In genomic region chr7:34910096-34911066, GRCm38 (mm10) we compare ENCODE assay signal across 9 mouse cellular contexts. TPM values are rescaled to one million over a fixed set of nuclear protein-coding genes. Genes with fewer than 3 reads are reported as not detected.
DNase-seq lines count a peak whose midpoint lies in the region; ATAC-seq lines count a peak whose summit lies in the region.
"Had no signal": no experiment of that assay in that cellular context is flagged by ENCODE, and none has a peak within 500 bp of the region (broad histone marks: within the 10 kb centered on the region; RNA-seq: fewer than 3 reads in every experiment).

No protein-coding gene starts in this region.

- H3K27ac ChIP-seq in hindbrain, embryonic 15.5 days (replicated peaks) = no peak overlapping the region
- H3K27ac ChIP-seq in midbrain, embryonic 12.5 days (replicated peaks) = no peak overlapping the region
- no peak overlapping the region for H3K27ac ChIP-seq in heart, embryonic 12.5 days (ENCODE audit: poor library complexity, severe bottlenecking)

- H3K4me3 ChIP-seq in hindbrain, embryonic 15.5 days = no peak overlapping the region
- no peak overlapping the region for H3K4me3 ChIP-seq in midbrain, embryonic 12.5 days
- H3K4me3 ChIP-seq in heart, embryonic 12.5 days = no peak overlapping the region
- H3K4me3 ChIP-seq: myocyte had no signal

- DNase-seq in adrenal gland, postnatal 14 days = peak; percentile 39
- DNase-seq in adrenal gland, postnatal 25 days = no peak
- DNase-seq in 3134 (ENCODE audit: extremely low read depth, insufficient read length, low spot score) = peak; percentile 11
- DNase-seq in thymus, postnatal 4 days = peak; percentile 73
- no peak for DNase-seq in heart, adult 11 months

- 0 out of 2 replicates have a peak, but pooled peaks have one; percentile 23 for ATAC-seq in hindbrain, embryonic 15.5 days (ENCODE audit: low FRiP score, low read depth)
- ATAC-seq in midbrain, embryonic 12.5 days (ENCODE audit: low FRiP score, low read depth) = peak; percentile 24; the same call in 1 of the 2 replicates
- ATAC-seq in heart, embryonic 12.5 days (ENCODE audit: insufficient number of reproducible peaks, low FRiP score) = no peak

- 0 out of 2 replicates have a peak overlapping the region, but pooled peaks have one; percentile 6 for H3K4me2 ChIP-seq in hindbrain, embryonic 15.5 days
- H3K4me2 ChIP-seq in midbrain, embryonic 12.5 days (replicated peaks) = 0 out of 2 replicates have a peak overlapping the region, but pooled peaks have one; percentile 13
- no peak overlapping the region for H3K4me2 ChIP-seq in heart, embryonic 12.5 days

- no peaks in the 10 kb centered on the region for H3K27me3 ChIP-seq in hindbrain, embryonic 15.5 days
- H3K27me3 ChIP-seq in midbrain, embryonic 12.5 days = 0 out of 2 replicates have a peak, but pooled peaks cover 3% of the 10 kb centered on the region
- H3K27me3 ChIP-seq in heart, embryonic 12.5 days (replicated peaks) = peaks cover 5% of the 10 kb centered on the region; the same call in 1 of the 2 replicates

- peaks cover 16% of the 10 kb centered on the region for H3K4me1 ChIP-seq in hindbrain, embryonic 15.5 days (replicated peaks)
- H3K4me1 ChIP-seq in midbrain, embryonic 12.5 days = peaks cover 21% of the 10 kb centered on the region
- peaks cover 12% of the 10 kb centered on the region for H3K4me1 ChIP-seq in heart, embryonic 12.5 days (replicated peaks)

- H3K9me3 ChIP-seq in hindbrain, embryonic 15.5 days = no peaks in the 10 kb centered on the region
- H3K9me3 ChIP-seq in midbrain, embryonic 12.5 days = 0 out of 2 replicates have a peak, but pooled peaks cover 4% of the 10 kb centered on the region
- H3K9me3 ChIP-seq in heart, embryonic 12.5 days (replicated peaks) = no peaks in the 10 kb centered on the region

- WGBS in hindbrain, embryonic 15.5 days = 31% methylated on average over 24 of the region's 24 CpGs
- 35% methylated on average over 24 of the region's 24 CpGs for WGBS in midbrain, embryonic 12.5 days
- WGBS in heart, embryonic 12.5 days = 33% methylated on average over 24 of the region's 24 CpGs

- no peak overlapping the region for H3K9ac ChIP-seq in hindbrain, embryonic 15.5 days
- no peak overlapping the region for H3K9ac ChIP-seq in midbrain, embryonic 12.5 days (replicated peaks)
- no peak overlapping the region for H3K9ac ChIP-seq in heart, embryonic 12.5 days

- H3K36me3 ChIP-seq in hindbrain, embryonic 15.5 days = no peaks in the 10 kb centered on the region
- H3K36me3 ChIP-seq in midbrain, embryonic 12.5 days = no peaks in the 10 kb centered on the region
- no peaks in the 10 kb centered on the region for H3K36me3 ChIP-seq in heart, embryonic 12.5 days

RNA-seq across cellular contexts. Expression of gene Pepd, which starts 1.8 kb away (rescaled TPM):
- total RNA-seq in adrenal gland, postnatal 14 days (2021) = 52.8 and 53.9 TPM in 2 replicates
- 68.8 and 77.6 TPM in 2 replicates for total RNA-seq in adrenal gland, postnatal 25 days (2021)
- 61.3 and 62.6 TPM in 2 replicates for polyA plus RNA-seq in hindbrain, embryonic 15.5 days (2015; fragmentation: Nextera tagmentation; extraction: Ambion mirVana)
- polyA plus RNA-seq in midbrain, embryonic 12.5 days (2016; fragmentation: Nextera tagmentation; extraction: Ambion mirVana) = 57.0 and 59.1 TPM in 2 replicates
- 45.1 and 46.9 TPM in 2 replicates for polyA plus RNA-seq in heart, embryonic 12.5 days (2016; fragmentation: Nextera tagmentation; extraction: Ambion mirVana)

Comparison
In these comparisons a context has a peak if more than half of its experiments do, and no peak if none do; other contexts are left out.
1. DNase-seq: peak in adrenal gland, postnatal 14 days (single experiment), 3134 (single experiment) and thymus, postnatal 4 days (single experiment); none in adrenal gland, postnatal 25 days (single experiment) and heart, adult 11 months (single experiment).